21 mouse cellular contexts compared by ENCODE assay signal in genomic region chr13:103868875-103869274, GRCm38 (mm10).
"Had no signal": no experiment of that assay in that cellular context is flagged by ENCODE, and none has a peak within 500 bp of the region (broad histone marks: within the 10 kb centered on the region; RNA-seq: fewer than 3 reads in every experiment).

No protein-coding gene starts in this region.

- DNase-seq: kidney, adult 11 months; kidney, adult 8-10 months; kidney, postnatal 10 days; kidney, postnatal 36 days; left cerebral cortex, postnatal 4 days; liver, postnatal 0 days; lung, postnatal 10 days; lung, postnatal 36 days; retina, postnatal 1 day; right cerebral cortex, postnatal 25 days; spleen, adult 18-20 months; thymus, adult 2 months; thymus, postnatal 25 days had no signal

- H3K9me3 ChIP-seq: kidney, embryonic 15.5 days; limb, embryonic 12.5 days; limb, embryonic 15.5 days; lung, embryonic 15.5 days; midbrain, embryonic 12.5 days; midbrain, embryonic 15.5 days; neural tube, embryonic 12.5 days had no signal

- H3K27me3 ChIP-seq: kidney, embryonic 15.5 days; limb, embryonic 12.5 days; limb, embryonic 15.5 days; lung, embryonic 15.5 days; midbrain, embryonic 12.5 days; midbrain, embryonic 15.5 days; neural tube, embryonic 12.5 days had no signal

- H3K4me3 ChIP-seq: kidney, embryonic 15.5 days; limb, embryonic 12.5 days; limb, embryonic 15.5 days; lung, embryonic 15.5 days; midbrain, embryonic 12.5 days; midbrain, embryonic 15.5 days; neural tube, embryonic 12.5 days had no signal

- H3K9ac ChIP-seq: kidney, embryonic 15.5 days; limb, embryonic 12.5 days; limb, embryonic 15.5 days; liver, embryonic 14.5 days; liver, postnatal 0 days; lung, embryonic 15.5 days; midbrain, embryonic 12.5 days; midbrain, embryonic 15.5 days; neural tube, embryonic 12.5 days had no signal

- ATAC-seq: liver, postnatal 0 days; midbrain, embryonic 15.5 days had no signal

- H3K27ac ChIP-seq: kidney, embryonic 15.5 days; limb, embryonic 12.5 days; limb, embryonic 15.5 days; liver, embryonic 14.5 days; lung, embryonic 15.5 days; midbrain, embryonic 12.5 days; midbrain, embryonic 15.5 days; neural tube, embryonic 12.5 days had no signal

- H3K4me1 ChIP-seq: kidney, embryonic 15.5 days; limb, embryonic 12.5 days; limb, embryonic 15.5 days; lung, embryonic 15.5 days; midbrain, embryonic 12.5 days; midbrain, embryonic 15.5 days; neural tube, embryonic 12.5 days had no signal
